Mouse (Mus musculus) inflammation-experienced regulatory T-cells, adult 6 months (primary cell): ENCODE results near the gene Fra10ac1. TPM values are rescaled to one million over a fixed set of nuclear protein-coding genes. Genes with fewer than 3 reads are reported as not detected.

Experiments
- ATAC-seq: one replicate; pipeline ENCODE4 v1.8.0; 2017
- polyA plus RNA-seq, 3 experiments: library from polyadenylated mRNA; unstranded; fragments of 100-300 nt; shearing (Covaris generic); gene quantifications; one replicate each; pipeline ENCODE4 v1.2.1; 2017

The Fra10ac1 gene
- polyA plus RNA-seq = 10 to 100 TPM; 20.0 to 34.9 (median 33.3) TPM

DNA sequence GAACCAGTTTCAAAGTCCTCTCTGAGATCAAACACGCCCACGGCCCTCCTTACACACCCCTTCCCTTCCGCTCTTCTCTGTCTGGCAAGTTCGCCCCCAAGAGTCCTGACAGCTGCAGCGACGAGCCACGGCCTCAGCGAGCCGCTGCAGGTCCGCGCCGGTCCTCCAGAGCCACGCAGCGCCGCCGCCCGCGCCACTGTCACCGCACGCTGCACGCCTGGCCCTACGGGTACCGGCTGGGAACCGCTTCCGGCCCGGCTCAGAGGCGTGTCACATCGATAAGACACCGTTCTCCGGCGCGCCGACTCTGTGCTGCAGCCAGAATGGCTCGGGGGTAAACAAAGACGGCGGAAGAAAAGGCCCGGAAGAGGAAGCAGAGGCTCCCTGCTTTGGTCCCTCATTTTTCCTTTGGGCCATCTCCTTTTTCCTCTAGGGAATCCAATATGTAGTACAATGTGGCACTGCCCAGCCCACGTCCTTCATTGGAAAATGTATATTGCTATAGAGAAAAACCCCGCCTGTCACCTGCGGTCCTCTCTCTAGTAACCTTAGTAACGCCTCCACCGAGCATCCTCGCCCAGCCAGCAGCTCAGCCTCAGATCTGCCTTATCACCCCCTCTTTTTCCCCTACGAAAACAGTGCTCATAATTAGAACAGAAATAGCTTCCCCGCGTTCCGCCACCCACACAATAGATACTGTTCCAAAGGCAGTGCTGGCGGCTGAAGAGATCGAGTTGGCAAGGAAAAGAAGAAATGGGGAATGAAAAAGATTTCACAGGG is at the start of gene Fra10ac1:
Fra10ac1 (minus strand) TSS at position 252 of the 780 bp plus-strand sequence.
- peak; percentile 86 for ATAC-seq

GRCm38 (mm10) chr19:38271071-38271470 is 47.1 kb upstream of the Fra10ac1 start:
- no peak for ATAC-seq

DNA sequence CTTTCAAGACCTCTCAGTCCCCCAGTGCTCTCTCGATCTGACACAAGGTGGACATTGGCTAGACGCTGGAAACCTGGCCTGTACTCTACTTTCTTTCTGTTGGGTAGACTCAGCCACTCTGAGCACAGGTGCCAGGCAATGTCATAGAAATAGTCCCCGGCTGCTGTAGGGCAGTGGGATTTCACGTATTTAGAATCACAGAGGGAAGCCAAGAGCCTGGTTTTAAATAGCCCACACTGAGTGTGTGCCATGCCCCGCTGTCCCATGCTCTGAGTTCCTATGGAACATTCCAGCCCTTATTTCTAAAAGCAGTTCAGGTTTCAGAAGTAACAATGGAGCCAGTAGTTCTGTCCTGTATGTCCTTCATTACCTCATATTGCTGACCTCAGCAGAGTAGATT is 43.5 kb upstream of the Fra10ac1 start:
- no peak for ATAC-seq

DNA sequence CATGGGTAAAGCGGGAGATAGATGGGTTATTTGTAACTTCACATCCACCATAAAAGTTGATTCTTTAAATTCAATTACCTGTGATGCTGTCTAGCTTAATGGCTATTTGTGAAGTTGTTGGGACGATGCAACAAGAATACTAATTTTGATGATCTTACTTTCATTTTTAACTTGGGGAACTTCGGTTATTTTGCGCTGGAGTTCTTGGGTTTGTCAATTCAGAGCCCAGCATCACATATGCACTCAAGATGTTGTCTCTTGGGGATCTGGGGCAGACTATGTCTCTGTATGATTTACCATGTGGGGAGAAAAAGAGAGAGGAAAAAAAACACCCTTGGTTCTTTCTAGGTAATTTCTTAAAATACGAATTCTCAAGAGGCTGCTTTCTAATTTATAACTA is 41.8 kb upstream of the Fra10ac1 start:
- no peak for ATAC-seq

DNA sequence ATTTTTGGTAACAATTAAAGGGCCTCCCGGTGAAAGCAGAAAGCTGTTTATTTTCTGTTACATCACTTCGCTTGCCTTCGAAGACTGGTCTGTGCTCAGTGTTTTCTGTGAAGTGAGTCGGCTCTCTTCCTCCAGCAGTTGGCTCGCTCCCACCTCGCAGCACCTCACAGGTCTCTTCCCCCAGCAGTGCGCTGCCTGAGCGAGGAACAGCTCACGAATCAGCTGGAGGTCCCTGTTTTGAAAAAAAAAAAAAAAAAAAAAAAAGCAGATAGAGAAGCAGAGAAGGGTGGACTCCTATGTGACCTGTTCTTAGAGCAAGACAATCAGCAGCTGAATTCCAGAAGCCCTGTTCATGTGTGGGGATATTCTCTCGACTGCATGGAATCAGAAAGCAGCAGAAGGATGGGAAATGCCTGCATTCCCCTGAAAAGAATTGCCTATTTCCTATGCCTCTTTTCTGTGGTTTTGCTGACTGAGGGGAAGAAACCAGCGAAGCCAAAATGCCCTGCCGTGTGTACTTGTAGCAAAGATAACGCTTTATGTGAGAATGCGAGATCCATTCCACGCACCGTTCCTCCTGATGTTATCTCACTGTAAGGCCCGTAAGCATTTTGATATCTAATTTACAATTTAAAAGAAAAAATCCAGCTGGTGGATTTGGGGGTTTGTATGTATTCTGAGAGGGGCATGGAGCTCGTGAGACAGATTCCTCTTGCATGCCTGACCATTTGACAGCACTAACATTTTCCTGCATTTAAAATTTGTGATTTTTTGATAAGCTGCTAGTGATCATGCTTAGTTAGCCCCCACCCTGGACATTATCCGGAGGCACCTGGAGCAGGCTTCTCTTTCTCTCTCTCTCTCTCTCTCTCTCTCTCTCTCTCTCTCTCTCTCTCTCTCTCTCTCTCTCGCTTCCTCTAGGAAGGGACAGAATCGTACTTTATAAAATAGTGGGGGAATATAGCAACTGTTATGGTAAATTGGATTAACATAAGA is 40.8 kb upstream of the Fra10ac1 start, which contains the start of gene Lgi1:
Lgi1 (plus strand) TSS at position 32 of the 996 bp plus-strand sequence.
- ATAC-seq = no peak

DNA sequence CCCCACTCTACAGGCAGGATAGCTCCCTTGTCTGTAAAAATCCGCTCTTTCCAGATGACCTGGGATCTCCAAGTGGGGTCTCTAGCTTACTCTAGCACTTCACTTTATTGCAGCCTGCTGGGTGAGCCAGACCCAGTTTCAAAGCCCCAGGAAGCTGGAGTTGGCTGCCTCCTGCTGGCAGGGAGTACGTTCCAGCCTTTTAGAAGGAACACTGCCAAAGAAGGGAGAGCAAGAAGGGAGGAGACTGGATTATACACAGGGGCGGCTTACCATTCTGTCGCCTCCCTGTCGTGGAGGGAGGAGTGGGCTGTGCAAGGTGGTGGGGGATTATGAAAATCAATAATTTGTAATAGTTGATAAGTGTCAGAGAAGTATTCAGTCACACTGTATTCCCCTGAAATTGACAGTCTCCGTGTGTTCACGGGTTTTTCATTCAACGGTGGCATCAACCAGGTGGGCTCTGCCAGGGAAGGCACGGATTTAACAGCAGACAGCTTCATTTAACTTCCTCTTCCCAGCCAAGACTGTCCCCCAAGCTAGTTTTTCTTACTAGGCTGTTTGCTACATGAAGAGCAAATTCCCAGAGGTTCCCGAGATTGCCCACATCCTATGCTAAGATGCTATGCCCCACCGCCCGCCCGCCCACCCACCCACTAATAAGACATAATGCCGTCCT is 40.0 kb upstream of the Fra10ac1 start:
- ATAC-seq = no peak

DNA sequence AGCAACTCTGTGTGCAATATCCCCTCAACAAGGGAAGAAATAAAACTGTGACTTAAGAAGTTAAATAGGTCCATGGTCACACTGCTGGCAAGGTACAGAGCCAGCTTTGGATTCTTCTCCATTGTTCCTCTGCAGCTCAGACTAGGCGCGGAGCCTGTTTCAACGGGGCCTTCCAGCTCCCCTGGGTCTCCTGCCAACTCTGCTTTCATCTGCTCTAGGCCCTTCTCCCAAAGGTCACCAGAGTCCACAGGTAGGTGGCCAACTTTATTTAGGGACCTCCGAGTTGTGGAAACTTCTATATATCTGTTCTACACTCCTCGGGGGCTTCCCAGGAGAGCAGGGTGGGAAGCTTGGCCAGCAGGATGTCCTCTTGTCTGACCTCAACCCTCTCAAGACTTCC is 37.4 kb upstream of the Fra10ac1 start:
- no peak for ATAC-seq

- no peak for ATAC-seq
Observed at GRCm38 (mm10) chr19:38260346-38260745, 36.4 kb upstream of the Fra10ac1 start.

GRCm38 (mm10) chr19:38259436-38259835 is 35.5 kb upstream of the Fra10ac1 start:
- no peak for ATAC-seq

- ATAC-seq = no peak
Observed at GRCm38 (mm10) chr19:38258651-38259065, 34.7 kb upstream of the Fra10ac1 start.

GRCm38 (mm10) chr19:38253796-38254195 is 29.8 kb upstream of the Fra10ac1 start:
- ATAC-seq = peak; percentile 46

GRCm38 (mm10) chr19:38249627-38250026 is 25.7 kb upstream of the Fra10ac1 start:
- ATAC-seq = no peak

DNA sequence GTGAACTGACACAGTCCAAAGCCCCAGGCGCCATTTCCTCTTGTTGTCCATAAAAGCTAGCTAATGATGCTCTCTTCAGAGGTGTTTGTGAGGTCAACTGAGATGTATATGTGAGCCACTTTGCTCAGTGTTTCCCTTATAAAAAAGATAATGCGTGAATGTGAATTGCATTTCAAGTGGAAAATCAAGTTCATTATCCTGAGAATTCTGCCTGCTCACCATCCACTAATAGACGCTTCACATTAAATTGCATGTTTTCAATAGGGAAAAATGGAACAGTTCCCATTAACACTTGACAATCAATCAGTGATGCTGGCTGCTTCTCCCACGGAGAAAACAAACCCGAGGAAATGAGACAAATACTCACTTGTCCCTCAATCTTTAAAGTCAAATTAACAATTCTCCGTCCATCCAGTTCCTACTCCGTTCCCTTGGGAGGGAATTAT is 22.2 kb upstream of the Fra10ac1 start:
- ATAC-seq = no peak

GRCm38 (mm10) chr19:38245361-38246176 is 21.6 kb upstream of the Fra10ac1 start:
- ATAC-seq = no peak

DNA sequence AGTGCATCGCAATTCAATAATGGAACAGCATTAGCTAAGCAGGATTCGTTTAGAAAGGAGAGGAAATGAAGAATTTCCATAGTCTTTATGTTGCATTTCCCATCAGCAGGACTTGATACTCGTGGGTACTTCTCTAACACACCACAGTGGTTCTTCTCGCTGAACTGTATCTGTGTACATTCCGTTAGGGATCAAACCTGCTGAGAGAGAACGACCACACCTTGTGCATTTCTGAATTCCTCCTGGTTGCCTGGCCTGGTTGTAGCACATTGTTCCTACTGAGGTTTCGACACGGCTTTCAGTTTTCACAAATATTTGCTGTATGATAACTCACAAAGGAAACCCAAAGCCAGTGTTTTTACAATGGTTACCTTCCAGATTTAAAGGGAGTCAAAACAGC is 20.8 kb upstream of the Fra10ac1 start:
- ATAC-seq = no peak

GRCm38 (mm10) chr19:38242314-38242852 is 18.4 kb upstream of the Fra10ac1 start:
- no peak for ATAC-seq

- ATAC-seq = no peak
Observed at GRCm38 (mm10) chr19:38238213-38238951, 14.4 kb upstream of the Fra10ac1 start.

- peak; percentile 52 for ATAC-seq
Observed at GRCm38 (mm10) chr19:38237834-38238212, 13.9 kb upstream of the Fra10ac1 start.

GRCm38 (mm10) chr19:38236526-38236925 is 12.6 kb upstream of the Fra10ac1 start:
- no peak for ATAC-seq

GRCm38 (mm10) chr19:38232516-38232915 is 8.6 kb upstream of the Fra10ac1 start:
- no peak for ATAC-seq

DNA sequence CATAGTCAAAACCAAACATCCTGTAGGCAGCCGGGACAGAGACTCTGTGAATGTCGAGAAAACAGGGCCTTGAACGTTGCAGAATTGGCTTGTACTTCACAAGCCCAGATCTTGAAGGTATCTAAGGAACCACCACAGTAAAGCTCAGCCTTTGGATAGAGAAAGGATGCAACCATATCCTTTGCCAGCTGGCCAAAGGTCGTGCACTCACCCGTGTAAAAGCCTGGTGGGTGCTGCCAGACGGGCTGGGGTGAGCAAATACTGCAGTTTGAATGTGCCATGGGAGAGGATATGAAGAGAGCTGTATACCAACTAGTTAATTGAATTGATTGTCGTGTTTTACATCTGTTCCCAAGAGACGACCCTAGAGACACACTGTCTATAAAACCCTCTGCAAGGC is 8.1 kb upstream of the Fra10ac1 start:
- ATAC-seq = no peak
